Mouse (Mus musculus) G1E (cell line): Measurements from ENCODE around the gene Mtx1.

Experiments used
- CTCF ChIP-seq: IDR thresholded peaks from 2 replicates; pipeline ENCODE4 v1.5.1; 2012; ENCODE audit warnings: low read depth, low read length, inconsistent platforms, mixed read lengths
- GATA1 ChIP-seq: IDR thresholded peaks from 2 replicates; pipeline ENCODE4 v1.6.1; 2012; ENCODE audit warnings: borderline replicate concordance, low read length, inconsistent platforms, mixed read lengths
- POLR2AphosphoS5 ChIP-seq: IDR thresholded peaks from 2 replicates; pipeline ENCODE4 v1.6.1; 2012; ENCODE audit warnings: low read depth, low read length, inconsistent platforms; ENCODE audit not compliant: insufficient replicate concordance
- TAL1 ChIP-seq: conservative IDR thresholded peaks from 2 replicates; pipeline ENCODE4 v1.6.1; 2012; ENCODE audit warnings: low read depth, low read length, inconsistent platforms, mixed read lengths

- TF ChIP-seq CTCF: no peak
- no peak for TF ChIP-seq GATA1
- no peak for TF ChIP-seq TAL1
- TF ChIP-seq POLR2AphosphoS5: no peak
Observed at GRCm38 (mm10) chr3:89208736-89209135, 18.2 kb downstream of the Mtx1 start.
